Mouse (Mus musculus): ENCODE measurements around the gene Kcnn1.
"Not testable (repeated sequence)": the region's sequence is repeated elsewhere in the genome, so short reads cannot be mapped to it uniquely, and the experiment has no call there.

The Kcnn1 gene

DNA sequence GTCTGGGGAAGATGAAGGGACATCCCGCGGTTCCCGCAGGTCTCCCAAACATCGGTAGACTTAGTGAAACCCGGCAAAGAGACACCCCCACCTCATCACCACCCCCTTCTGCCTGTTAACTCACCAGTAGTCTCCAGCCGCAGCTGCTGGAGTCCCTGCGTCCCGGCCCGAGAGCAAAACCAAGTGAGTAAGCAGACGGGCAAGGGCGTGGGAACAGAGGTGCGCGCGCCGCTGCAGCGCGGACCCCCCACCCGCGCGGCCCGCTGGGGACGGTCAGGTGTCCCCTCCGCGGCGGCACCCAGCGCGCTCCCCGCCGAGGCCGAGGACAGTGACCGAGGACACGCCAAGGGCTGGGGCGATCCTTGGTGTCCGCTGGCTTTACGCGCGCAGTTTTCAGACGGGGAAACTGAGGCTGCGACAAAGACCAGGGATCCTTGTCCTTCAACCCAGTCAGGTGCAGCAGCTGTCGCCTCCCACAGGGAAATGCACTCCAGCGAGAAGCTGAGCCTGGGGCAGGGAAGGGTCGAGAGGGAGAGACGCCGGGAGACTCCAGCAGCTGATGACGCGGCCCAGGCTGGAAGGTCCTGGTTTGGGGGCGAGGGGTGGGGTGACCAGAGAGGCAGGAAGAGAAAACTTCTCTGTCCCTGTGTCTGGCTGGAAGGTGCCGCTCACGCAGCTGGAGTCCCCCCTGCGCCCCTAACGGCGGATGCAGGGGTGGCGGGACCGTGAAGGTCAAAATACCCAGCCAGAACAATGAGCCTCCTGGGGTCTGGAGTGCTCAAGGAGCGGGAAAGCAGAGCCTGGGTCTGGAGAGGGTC is at the start of gene Kcnn1:
Gene Kcnn1 (minus strand): TSS at position 435 of the 818 bp plus-strand sequence.
- DNase-seq (ENCODE audit: extremely low read depth, insufficient read length, low spot score) = no peak

GRCm38 (mm10) chr8:70911596-70911995 is 48.5 kb upstream of the Kcnn1 start:
- DNase-seq (ENCODE audit: extremely low read depth, insufficient read length, low spot score) = no peak

GRCm38 (mm10) chr8:70907518-70907917 is 44.5 kb upstream of the Kcnn1 start:
- DNase-seq (ENCODE audit: extremely low read depth, insufficient read length, low spot score) = no peak

DNA sequence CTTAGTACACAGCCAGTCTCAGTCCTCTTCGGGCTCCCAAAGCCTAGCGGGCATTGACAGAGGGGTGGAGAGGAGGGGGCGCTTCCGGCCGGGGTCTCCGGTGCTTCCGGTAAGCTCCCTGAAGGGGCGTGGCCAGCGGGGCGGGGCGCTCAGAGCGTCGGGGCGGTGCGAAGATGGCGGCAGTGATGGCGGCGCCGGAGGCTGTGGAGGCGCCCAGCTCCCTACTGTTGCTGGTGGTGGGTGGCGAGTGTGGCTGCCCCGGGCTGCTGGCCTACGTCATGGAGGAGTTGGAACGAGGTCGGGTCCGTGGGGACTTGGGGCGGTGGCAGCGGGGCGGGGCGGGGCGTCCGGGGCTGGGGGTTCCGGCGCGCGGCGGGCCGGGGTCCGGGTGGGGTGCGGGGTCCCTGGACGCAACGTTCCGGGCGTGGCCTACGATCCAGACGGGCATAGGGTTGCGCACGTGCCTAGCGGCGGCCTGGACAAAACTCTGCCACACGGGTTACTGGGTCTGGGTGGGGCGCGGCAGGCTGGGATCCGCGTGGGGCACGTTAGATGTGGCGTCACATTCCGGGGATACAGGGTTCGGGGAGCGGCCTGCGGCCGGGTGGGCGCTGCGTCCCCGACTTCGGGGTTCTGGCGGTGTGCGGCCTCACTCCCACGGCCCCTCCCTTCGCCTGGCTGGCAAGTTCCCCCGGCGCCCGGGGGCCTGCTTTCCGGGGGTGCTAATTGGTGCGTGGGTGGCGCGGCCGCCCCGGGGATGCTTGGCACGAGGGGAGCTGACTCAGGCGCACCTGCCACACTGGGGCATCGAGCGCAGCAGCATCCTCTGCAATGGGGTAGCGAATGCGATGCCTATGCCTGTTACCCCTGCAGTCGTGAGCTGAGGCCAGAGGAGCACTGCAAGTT is 43.0 kb upstream of the Kcnn1 start, which contains the start of gene Map1s:
Gene Map1s (plus strand): TSS at position 102 of the 906 bp plus-strand sequence.
- DNase-seq (ENCODE audit: extremely low read depth, insufficient read length, low spot score) = peak; percentile 82

DNA sequence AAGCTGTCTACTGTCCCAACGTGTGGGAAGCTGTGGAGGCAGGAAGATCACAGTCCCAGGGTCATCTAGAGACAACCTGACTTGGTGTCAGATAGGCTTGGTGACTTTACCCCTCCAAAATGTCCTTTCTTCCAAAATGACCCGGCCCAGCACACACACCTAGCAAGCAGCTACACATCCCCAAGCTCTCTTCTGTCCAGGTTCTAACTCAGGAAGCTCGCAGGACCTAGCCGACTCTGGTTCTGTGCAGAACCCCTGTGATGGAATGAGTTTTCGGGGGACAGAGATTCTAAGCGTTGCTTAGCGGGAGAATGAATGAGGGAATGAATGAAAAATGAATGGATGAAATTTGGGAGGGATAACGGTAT is 42.4 kb upstream of the Kcnn1 start:
- no peak for DNase-seq (ENCODE audit: extremely low read depth, insufficient read length, low spot score)

DNA sequence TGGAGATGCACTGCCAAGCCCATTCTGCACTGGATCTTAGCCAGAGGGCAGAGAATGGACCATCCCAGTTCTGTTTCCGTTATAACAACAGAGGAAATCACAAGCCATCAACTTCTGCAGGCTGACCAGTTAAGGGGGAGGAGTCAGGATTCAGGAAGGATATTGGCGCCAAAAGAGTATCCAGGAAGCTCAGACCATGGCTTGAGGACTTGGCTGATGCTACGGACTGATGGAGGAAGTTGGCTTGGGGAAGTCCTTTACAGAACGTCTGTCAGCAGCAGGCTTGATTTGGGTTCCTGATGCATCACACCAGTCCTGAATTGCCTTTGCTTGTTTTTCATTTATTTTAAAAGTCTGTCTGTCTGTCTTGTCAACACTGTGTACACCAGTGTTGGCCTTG is 41.5 kb upstream of the Kcnn1 start:
- no peak for DNase-seq (ENCODE audit: extremely low read depth, insufficient read length, low spot score)

GRCm38 (mm10) chr8:70903582-70903981 is 40.5 kb upstream of the Kcnn1 start:
- DNase-seq (ENCODE audit: extremely low read depth, insufficient read length, low spot score) = peak; percentile 69

- DNase-seq (ENCODE audit: extremely low read depth, insufficient read length, low spot score) = peak; percentile 71
Observed at GRCm38 (mm10) chr8:70903112-70903511, 40.1 kb upstream of the Kcnn1 start.

- DNase-seq (ENCODE audit: extremely low read depth, insufficient read length, low spot score) = no peak
Observed at GRCm38 (mm10) chr8:70902211-70902610, 39.2 kb upstream of the Kcnn1 start.

DNA sequence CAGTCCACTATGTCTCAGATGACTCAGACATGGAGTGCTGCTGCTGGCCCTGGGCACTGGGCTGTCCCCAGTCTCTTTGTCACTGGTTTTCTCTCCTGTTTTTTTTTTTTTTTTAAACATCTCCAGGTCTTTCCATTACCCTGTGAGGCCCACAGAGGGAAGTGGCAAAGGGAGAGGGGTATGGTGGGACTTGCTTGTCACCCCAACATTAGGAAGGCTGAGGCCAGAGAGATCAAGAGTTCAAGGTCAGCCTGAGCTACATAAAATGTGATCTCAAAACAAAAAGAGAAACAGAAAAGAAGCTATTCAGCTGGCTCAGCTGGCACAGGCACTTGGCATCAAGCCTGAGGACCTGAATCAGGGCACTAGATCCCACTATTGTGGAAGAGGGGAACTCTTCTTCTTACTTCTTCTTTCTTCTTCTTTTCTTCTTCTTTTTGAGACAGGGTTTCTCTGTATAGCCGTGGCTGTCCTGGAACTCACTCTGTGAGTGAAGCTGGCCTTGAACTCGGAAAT is 37.9 kb upstream of the Kcnn1 start:
- DNase-seq (ENCODE audit: extremely low read depth, insufficient read length, low spot score) = no peak

DNA sequence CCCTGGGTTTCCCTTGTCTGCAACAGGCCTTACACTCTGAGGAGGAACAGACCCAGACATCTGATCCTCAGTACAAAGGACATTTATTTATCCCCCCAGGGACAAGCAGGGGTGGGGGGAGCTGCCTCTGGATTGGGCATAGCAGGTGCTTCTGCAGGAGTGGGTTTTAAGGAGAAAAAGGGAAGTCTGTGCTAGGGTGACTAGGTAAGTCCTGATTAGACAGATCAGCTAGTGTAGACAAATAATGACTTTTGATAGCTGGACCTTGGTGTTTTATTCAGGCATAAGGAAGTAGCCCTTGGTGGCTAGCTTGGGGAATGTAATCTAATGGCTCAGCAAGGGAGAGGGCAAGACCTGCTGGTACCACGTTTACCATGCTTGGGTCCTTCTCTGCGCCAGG is 36.2 kb upstream of the Kcnn1 start:
- no peak for DNase-seq (ENCODE audit: extremely low read depth, insufficient read length, low spot score)

GRCm38 (mm10) chr8:70898661-70899198 is 35.7 kb upstream of the Kcnn1 start:
- DNase-seq (ENCODE audit: extremely low read depth, insufficient read length, low spot score) = no peak

- DNase-seq (ENCODE audit: extremely low read depth, insufficient read length, low spot score) = no peak
Observed at GRCm38 (mm10) chr8:70897681-70898413, 34.8 kb upstream of the Kcnn1 start.

DNA sequence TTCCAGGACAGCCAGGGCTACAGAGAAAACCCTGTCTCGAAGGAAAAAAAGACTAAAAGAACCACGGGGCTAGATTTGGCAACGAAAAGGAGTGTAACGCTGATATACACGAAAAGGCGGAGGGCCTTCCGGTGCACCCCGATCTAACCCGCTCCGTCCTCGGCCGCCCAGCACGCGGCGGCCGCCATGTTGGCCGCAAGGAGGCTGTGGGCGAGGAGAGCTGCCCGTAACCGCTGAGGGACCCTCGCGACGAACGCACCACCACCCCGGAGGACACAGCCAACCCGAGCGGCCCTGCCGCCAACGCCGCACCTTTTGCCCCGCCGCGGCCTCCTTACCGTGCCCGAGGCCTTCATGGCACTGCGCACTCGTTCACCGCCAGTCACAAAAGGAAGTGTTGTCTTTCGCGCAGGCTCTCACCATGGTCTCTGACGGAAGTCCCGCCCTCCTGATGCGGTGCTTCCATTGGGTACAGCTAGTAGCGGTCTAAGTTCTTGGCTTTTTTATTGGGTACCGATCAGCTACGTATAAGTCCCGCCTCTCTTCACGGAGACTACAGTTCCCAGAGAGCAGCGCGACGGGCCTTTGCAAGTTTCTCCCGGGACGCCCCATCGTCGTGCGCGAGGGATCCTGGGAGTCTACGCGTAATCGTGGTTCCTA is 34.1 kb upstream of the Kcnn1 start, which contains the start of gene Rpl18a:
Gene Rpl18a (minus strand): TSS at position 392 of the 660 bp plus-strand sequence.
- DNase-seq (ENCODE audit: extremely low read depth, insufficient read length, low spot score) = peak; percentile 88

DNA sequence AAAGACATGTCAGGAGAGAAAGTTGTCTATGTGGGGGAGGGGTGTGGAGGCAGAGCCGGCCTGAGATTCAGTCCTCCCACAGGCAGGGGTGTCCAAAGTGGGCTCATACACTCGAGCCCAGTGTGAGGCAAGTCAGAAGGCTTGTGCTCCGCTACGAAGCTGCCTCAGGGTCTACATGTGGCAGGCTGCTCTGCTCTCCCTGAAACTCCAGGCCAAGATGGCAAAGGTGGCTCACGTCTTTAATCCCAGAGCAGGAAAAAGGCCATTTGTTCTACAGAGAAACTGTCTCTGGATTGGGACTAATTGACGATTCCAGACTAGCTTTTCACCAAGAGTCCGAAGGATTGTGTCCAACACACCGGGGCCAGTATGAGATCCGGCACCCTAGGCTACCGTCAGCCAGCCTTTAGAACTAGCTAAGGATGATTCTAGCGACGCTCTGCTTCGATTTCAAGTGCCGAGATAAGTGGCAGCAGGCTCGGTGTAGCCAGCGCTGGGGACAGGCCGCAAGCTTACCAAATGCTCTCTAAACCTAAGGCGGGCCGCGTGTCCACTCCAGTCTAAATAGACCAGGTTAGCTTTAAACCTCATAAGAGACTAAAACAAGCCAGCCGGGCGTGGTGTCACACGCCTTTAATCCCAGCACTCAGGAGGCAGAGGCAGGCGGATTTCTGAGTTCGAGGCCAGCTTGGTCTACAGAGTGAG is 33.4 kb upstream of the Kcnn1 start:
- DNase-seq (ENCODE audit: extremely low read depth, insufficient read length, low spot score) = no peak

- not testable (repeated sequence) for DNase-seq (ENCODE audit: extremely low read depth, insufficient read length, low spot score)
Observed at GRCm38 (mm10) chr8:70895571-70896259, 32.7 kb upstream of the Kcnn1 start.

- DNase-seq (ENCODE audit: extremely low read depth, insufficient read length, low spot score) = no peak
Observed at GRCm38 (mm10) chr8:70894771-70895545, 31.9 kb upstream of the Kcnn1 start.

- DNase-seq (ENCODE audit: extremely low read depth, insufficient read length, low spot score) = no peak
Observed at GRCm38 (mm10) chr8:70894385-70894720, 31.3 kb upstream of the Kcnn1 start.

All from 3134 (cell line).